Mouse (Mus musculus) G1E (cell line): ENCODE results near the gene Prss50. TPM values are rescaled to one million over a fixed set of nuclear protein-coding genes. Genes with fewer than 3 reads are reported as not detected.
A peak's percentile ranks its signal among the peaks of the same experiment; 100 is the strongest.

Experiments
- ATAC-seq: 2 replicates; pipeline ENCODE4 v1.8.0; 2016; ENCODE audit warnings: mild to moderate bottlenecking; ENCODE audit not compliant: insufficient number of reproducible peaks, poor library complexity, low FRiP score, severe bottlenecking; ENCODE audit errors: extremely low read depth
- DNase-seq: peaks from one replicate; pipeline ENCODE4 v3.0.0; 2012; ENCODE audit warnings: low spot score
- H3K27me3 ChIP-seq: 2 replicates; pipeline ENCODE4 v1.6.1; 2012; ENCODE audit warnings: mild to moderate bottlenecking, low read length, inconsistent platforms; ENCODE audit not compliant: insufficient read depth
- H3K36me3 ChIP-seq: replicated peaks from 2 replicates; pipeline ENCODE3; 2012; ENCODE audit warnings: mild to moderate bottlenecking, inconsistent platforms
- H3K4me1 ChIP-seq: 2 replicates; pipeline ENCODE4 v1.6.1; 2012; ENCODE audit warnings: low read depth, low read length, inconsistent platforms, mixed read lengths; ENCODE audit not compliant: insufficient read depth
- H3K4me3 ChIP-seq: 2 replicates; pipeline ENCODE4 v1.5.1; 2012; ENCODE audit warnings: low read depth, mild to moderate bottlenecking, inconsistent platforms, low read length, moderate library complexity, mixed read lengths
- H3K9me3 ChIP-seq: replicated peaks from 2 replicates; pipeline ENCODE4 v1.6.1; 2012; ENCODE audit warnings: inconsistent platforms
- CTCF ChIP-seq: IDR thresholded peaks from 2 replicates; pipeline ENCODE4 v1.5.1; 2012; ENCODE audit warnings: low read depth, low read length, inconsistent platforms, mixed read lengths
- GATA1 ChIP-seq: IDR thresholded peaks from 2 replicates; pipeline ENCODE4 v1.6.1; 2012; ENCODE audit warnings: borderline replicate concordance, low read length, inconsistent platforms, mixed read lengths
- GATA2 ChIP-seq: IDR thresholded peaks from 2 replicates; pipeline ENCODE4 v1.6.1; 2012; ENCODE audit warnings: low read depth, low read length, inconsistent platforms, borderline replicate concordance
- POLR2AphosphoS5 ChIP-seq: IDR thresholded peaks from 2 replicates; pipeline ENCODE4 v1.6.1; 2012; ENCODE audit warnings: low read depth, low read length, inconsistent platforms; ENCODE audit not compliant: insufficient replicate concordance
- TAL1 ChIP-seq: conservative IDR thresholded peaks from 2 replicates; pipeline ENCODE4 v1.6.1; 2012; ENCODE audit warnings: low read depth, low read length, inconsistent platforms, mixed read lengths
- polyA plus RNA-seq: library from polyadenylated mRNA; stranded (reverse); fragments of >175 nt; gene quantifications from 2 replicates; pipeline ENCODE4 v1.2.3, GENCODE M21; 2012
- total RNA-seq, 2 experiments: library from RNA; stranded (forward) in 1 of 2; stranded (reverse) in 1 of 2; fragments of 200-1000 nt in 1 of 2; fragments of >200 nt in 1 of 2; fragmentation: Nextera tagmentation in 1 of 2; gene quantifications; 2 replicates each; pipeline ENCODE4 v1.2.3; 2014 to 2017

The Prss50 gene
- total and polyA plus RNA-seq, 3 experiments: not detected

DNA sequence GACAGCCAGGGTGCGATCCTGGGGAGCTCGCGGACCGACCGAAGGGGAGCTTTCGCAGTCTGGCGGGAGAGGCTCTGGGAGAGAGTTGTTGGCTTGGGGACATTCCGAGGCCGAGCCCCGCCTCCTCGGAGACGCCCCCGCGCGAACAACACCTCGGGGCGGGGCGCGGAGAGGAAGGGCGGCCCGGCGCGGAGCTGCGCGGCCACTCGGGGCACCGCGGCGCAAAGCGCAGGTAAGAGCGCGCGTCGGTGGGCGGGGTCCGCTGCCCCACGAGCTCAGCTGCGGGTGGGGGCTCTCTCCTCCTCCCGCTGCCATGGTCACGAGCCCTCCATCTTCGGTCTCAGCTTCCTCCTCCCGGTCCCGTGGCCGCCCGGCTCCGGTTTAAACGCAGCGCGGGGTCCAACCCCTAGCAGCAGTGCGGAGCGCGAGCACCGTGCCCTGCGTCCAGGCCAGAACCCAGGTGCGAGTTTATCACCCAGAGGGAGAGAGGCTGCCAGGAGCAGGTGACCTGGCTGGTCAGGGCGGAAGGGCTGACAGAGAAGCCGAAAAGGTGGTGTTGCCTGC is 22.3 kb downstream of the Prss50 start, which contains the start of gene Tmie:
TSS of gene Tmie (minus strand) at position 116 of the 564 bp plus-strand sequence.
- H3K36me3 ChIP-seq: no peaks in the 10 kb centered on the region
- ATAC-seq (no peak), DNase-seq (no peak)
- no peak for TF ChIP-seq POLR2AphosphoS5
- no peak for TF ChIP-seq CTCF
- TF ChIP-seq GATA2: no peak
- TF ChIP-seq TAL1: no peak
- no peak for TF ChIP-seq GATA1
- H3K27me3 ChIP-seq: peaks cover 23% of the 10 kb centered on the region
- H3K4me3 ChIP-seq: no peak within 1 kb of the TSS
- H3K9me3 ChIP-seq: no peaks in the 10 kb centered on the region
- H3K4me1 ChIP-seq: no peaks in the 10 kb centered on the region

DNA sequence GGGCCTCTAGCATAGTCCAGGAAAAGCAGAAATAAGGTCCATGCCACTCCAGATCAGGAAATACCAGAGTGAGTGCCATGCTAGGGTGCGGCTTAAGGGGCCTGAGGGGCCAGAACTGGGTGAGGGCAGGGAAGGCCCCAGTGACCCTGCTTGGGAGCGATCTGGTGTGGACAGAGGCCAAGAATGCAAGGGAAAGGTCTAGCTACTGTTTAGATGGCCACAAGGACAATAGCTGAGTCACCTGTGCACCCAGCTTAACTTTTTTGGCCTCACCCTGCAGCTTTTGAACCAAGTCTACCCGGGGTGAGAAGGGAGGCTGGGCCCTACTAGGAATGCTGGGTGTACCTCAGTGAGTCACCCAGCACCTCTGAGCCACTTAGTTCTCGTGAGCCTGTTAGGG is 23.0 kb downstream of the Prss50 start:
- no peak for TF ChIP-seq GATA1
- no peak for TF ChIP-seq POLR2AphosphoS5
- no peak for TF ChIP-seq GATA2
- TF ChIP-seq CTCF: no peak
- TF ChIP-seq TAL1: no peak
- H3K9me3 ChIP-seq: no peaks in the 10 kb centered on the region
- ATAC-seq: no peak
- H3K36me3 ChIP-seq: no peaks in the 10 kb centered on the region
- H3K27me3 ChIP-seq: peaks cover 23% of the 10 kb centered on the region
- H3K4me3 ChIP-seq: no peak overlapping the region
- DNase-seq: no peak
- H3K4me1 ChIP-seq: no peaks in the 10 kb centered on the region

- TF ChIP-seq POLR2AphosphoS5 (no peak), CTCF (no peak), GATA2 (no peak), TAL1 (no peak)
- ATAC-seq: no peak
- Histone ChIP-seq H3K36me3 (no peaks in the 10 kb centered on the region), H3K4me1 (no peaks in the 10 kb centered on the region), H3K4me3 (no peak overlapping the region), H3K9me3 (no peaks in the 10 kb centered on the region), H3K27me3 (peaks cover 26% of the 10 kb centered on the region)
- DNase-seq: no peak
Measured at GRCm38 (mm10) chr9:110881953-110882352, 24.2 kb downstream of the Prss50 start.

GRCm38 (mm10) chr9:110887388-110888303 is 29.9 kb downstream of the Prss50 start:
- Histone ChIP-seq H3K4me1 (peaks cover 2% of the 10 kb centered on the region; the same call in 1 of the 2 replicates), H3K36me3 (no peaks in the 10 kb centered on the region), H3K4me3 (no peak overlapping the region), H3K27me3 (peaks cover 13% of the 10 kb centered on the region), H3K9me3 (no peaks in the 10 kb centered on the region)
- no peak for TF ChIP-seq POLR2AphosphoS5
- no peak for TF ChIP-seq TAL1
- no peak for TF ChIP-seq CTCF
- TF ChIP-seq GATA2: no peak
- no peak for TF ChIP-seq GATA1
- no peak for ATAC-seq
- DNase-seq: no peak

GRCm38 (mm10) chr9:110888935-110889334 is 31.2 kb downstream of the Prss50 start:
- H3K36me3 ChIP-seq: no peaks in the 10 kb centered on the region

GRCm38 (mm10) chr9:110890026-110890783 is 32.4 kb downstream of the Prss50 start:
- TF ChIP-seq CTCF (peak; percentile 45; the same call in 1 of the 2 replicates), TAL1 (no peak)

More at GRCm38 (mm10) chr9:110888935-110889334, 31.2 kb downstream of the Prss50 start:
- TF ChIP-seq CTCF (no peak), GATA2 (no peak), GATA1 (no peak), POLR2AphosphoS5 (no peak), TAL1 (no peak)
- Histone ChIP-seq H3K4me3 (no peak overlapping the region), H3K9me3 (no peaks in the 10 kb centered on the region), H3K27me3 (peaks cover 13% of the 10 kb centered on the region), H3K4me1 (peaks cover 2% of the 10 kb centered on the region; the same call in 1 of the 2 replicates)
- no peak for ATAC-seq
- DNase-seq: no peak

More at GRCm38 (mm10) chr9:110890026-110890783, 32.4 kb downstream of the Prss50 start:
- H3K36me3 ChIP-seq: no peaks in the 10 kb centered on the region
- DNase-seq (no peak), ATAC-seq (no peak)
- H3K4me1 ChIP-seq: peaks cover 2% of the 10 kb centered on the region; the same call in 1 of the 2 replicates
- no peaks in the 10 kb centered on the region for H3K9me3 ChIP-seq
- H3K27me3 ChIP-seq: peaks cover 9% of the 10 kb centered on the region
- no peak overlapping the region for H3K4me3 ChIP-seq
